Mouse (Mus musculus) heart, postnatal 0 days (tissue): ENCODE measurements around the gene 4931429L15Rik.

Source experiments
- CTCF ChIP-seq: IDR thresholded peaks from 2 replicates; pipeline ENCODE4 v1.5.1; 2016; ENCODE audit warnings: antibody characterized with exemption, control low read depth, low read depth
- EP300 ChIP-seq: IDR thresholded peaks from 2 replicates; pipeline ENCODE4 v1.6.1; 2016; ENCODE audit warnings: antibody characterized with exemption, low read depth

DNA sequence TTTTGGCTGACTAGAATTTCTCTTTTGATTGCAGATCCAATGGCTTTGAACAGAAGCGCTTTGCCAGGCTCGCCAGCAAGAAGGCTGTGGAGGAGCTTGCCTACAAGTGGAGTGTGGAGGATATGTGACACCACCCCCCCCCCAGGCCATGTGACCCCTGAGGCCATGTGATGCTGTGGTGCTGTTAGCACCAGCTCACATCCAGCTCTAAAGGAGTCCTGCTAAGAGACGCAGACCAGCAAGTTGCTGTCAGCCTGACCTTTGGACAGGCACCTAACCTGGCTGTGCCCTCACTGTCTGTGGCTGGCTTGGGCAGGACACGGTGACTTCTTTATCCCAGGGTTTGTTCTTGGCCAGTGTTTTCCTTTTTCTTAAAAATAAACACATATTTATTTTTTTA, 21.4 kb downstream of the 4931429L15Rik start:
- TF ChIP-seq CTCF, result no peak
- TF ChIP-seq EP300, result no peak
